Mouse (Mus musculus): ENCODE measurements around the gene Casd1.

The Casd1 gene

GRCm38 (mm10) chr6:4611853-4612252 is 11.2 kb downstream of the Casd1 start:
- in situ Hi-C loops (cut with MboI, MseI) = loop anchor here in 1 of 2 experiments (25.0 kb wide), 1 partner anchor 675 kb away; the partner anchor contains the start of gene Pon2

GRCm38 (mm10) chr6:4612431-4612830 is 11.8 kb downstream of the Casd1 start:
- in situ Hi-C loops (cut with MboI, MseI) = loop anchor here in 1 of 2 experiments (25.0 kb wide), 1 partner anchor 675 kb away; the partner anchor contains the start of gene Pon2

- in situ Hi-C loops (cut with MboI, MseI) = loop anchor here in 1 of 2 experiments (25.0 kb wide), 1 partner anchor 669 kb away; the partner anchor contains the start of gene Pon2
Measured at GRCm38 (mm10) chr6:4617911-4618310, 17.3 kb downstream of the Casd1 start.

GRCm38 (mm10) chr6:4631464-4631863 is 30.8 kb downstream of the Casd1 start:
- in situ Hi-C loops (cut with MboI, MseI) = no loop called here

GRCm38 (mm10) chr6:4633189-4633588 is 32.5 kb downstream of the Casd1 start:
- in situ Hi-C loops (cut with MboI, MseI) = no loop called here

GRCm38 (mm10) chr6:4634804-4635203 is 34.2 kb downstream of the Casd1 start:
- in situ Hi-C loops (cut with MboI, MseI) = no loop called here

GRCm38 (mm10) chr6:4642068-4642467 is 41.4 kb downstream of the Casd1 start:
- in situ Hi-C loops (cut with MboI, MseI) = no loop called here

- in situ Hi-C loops (cut with MboI, MseI) = no loop called here
Measured at GRCm38 (mm10) chr6:4647351-4647750, 46.7 kb downstream of the Casd1 start.

- in situ Hi-C loops (cut with MboI, MseI) = loop anchor here in 1 of 2 experiments (10.0 kb wide), 1 partner anchor 1892 kb away; no protein-coding TSS in a partner anchor
Measured at GRCm38 (mm10) chr6:4652596-4653134, 52.0 kb downstream of the Casd1 start.

- in situ Hi-C loops (cut with MboI, MseI) = loop anchor here in 1 of 2 experiments (10.0 kb wide), 1 partner anchor 1891 kb away; no protein-coding TSS in a partner anchor
Measured at GRCm38 (mm10) chr6:4653741-4654140, 53.1 kb downstream of the Casd1 start.

- in situ Hi-C loops (cut with MboI, MseI) = loop anchor here in 1 of 2 experiments (10.0 kb wide), 1 partner anchor 1889 kb away; no protein-coding TSS in a partner anchor
Measured at GRCm38 (mm10) chr6:4655466-4655865, 54.8 kb downstream of the Casd1 start.

- in situ Hi-C loops (cut with MboI, MseI) = loop anchor here in 1 of 2 experiments (10.0 kb wide), 1 partner anchor 1889 kb away; no protein-coding TSS in a partner anchor
Measured at GRCm38 (mm10) chr6:4655924-4656323, 55.3 kb downstream of the Casd1 start.

GRCm38 (mm10) chr6:4658861-4659260 is 58.2 kb downstream of the Casd1 start:
- in situ Hi-C loops (cut with MboI, MseI) = loop anchor here in 1 of 2 experiments (10.0 kb wide), 1 partner anchor 1886 kb away; no protein-coding TSS in a partner anchor

- in situ Hi-C loops (cut with MboI, MseI) = no loop called here
Measured at GRCm38 (mm10) chr6:4663516-4663915, 62.9 kb downstream of the Casd1 start.

GRCm38 (mm10) chr6:4664313-4664712 is 63.7 kb downstream of the Casd1 start:
- in situ Hi-C loops (cut with MboI, MseI) = no loop called here

GRCm38 (mm10) chr6:4665154-4665553 is 64.5 kb downstream of the Casd1 start:
- in situ Hi-C loops (cut with MboI, MseI) = no loop called here

- in situ Hi-C loops (cut with MboI, MseI) = no loop called here
Measured at GRCm38 (mm10) chr6:4677356-4677761, 76.7 kb downstream of the Casd1 start.

- in situ Hi-C loops (cut with MboI, MseI) = no loop called here
Measured at GRCm38 (mm10) chr6:4679981-4680380, 79.3 kb downstream of the Casd1 start.

GRCm38 (mm10) chr6:4680576-4680975 is 79.9 kb downstream of the Casd1 start:
- in situ Hi-C loops (cut with MboI, MseI) = no loop called here

- in situ Hi-C loops (cut with MboI, MseI) = no loop called here
Measured at GRCm38 (mm10) chr6:4684706-4685340, 84.2 kb downstream of the Casd1 start.

GRCm38 (mm10) chr6:4690438-4690837 is 89.8 kb downstream of the Casd1 start:
- in situ Hi-C loops (cut with MboI, MseI) = no loop called here

Data from T-helper 17 cell (primary cell).